ENCODE assay signal across 23 mouse cellular contexts in the genomic region with DNA sequence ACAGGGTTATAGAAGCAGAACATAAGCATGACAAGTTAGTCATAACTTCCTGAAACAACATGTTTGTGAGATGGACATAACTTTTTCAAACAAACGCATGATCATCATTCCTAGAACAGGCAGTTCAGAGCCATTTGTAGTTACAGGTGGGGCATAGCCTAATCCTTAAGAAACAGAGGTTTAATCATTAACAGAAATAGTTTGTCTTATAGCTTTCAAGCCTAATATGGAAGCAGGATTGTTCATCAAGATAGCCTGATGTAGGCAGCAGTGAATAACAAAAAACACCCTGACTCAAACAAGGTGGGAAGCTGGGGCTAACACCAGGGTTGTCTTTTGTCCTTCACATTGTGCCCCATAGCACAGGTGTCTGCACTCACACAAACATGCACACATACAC.
DNase-seq lines count a peak whose midpoint lies in the region; ATAC-seq and TF ChIP-seq lines count a peak whose summit lies in the region.
"Had no signal": no experiment of that assay in that cellular context is flagged by ENCODE, and none has a peak within 500 bp of the region (broad histone marks: within the 10 kb centered on the region; RNA-seq: fewer than 3 reads in every experiment).

No protein-coding gene starts in this region.

- no peaks in the 10 kb centered on the region for H3K4me1 ChIP-seq in intestine, embryonic 14.5 days (replicated peaks; ENCODE audit: control insufficient read depth, insufficient read depth, low read length)
- H3K4me1 ChIP-seq in intestine, postnatal 0 days (replicated peaks; ENCODE audit: control insufficient read depth, insufficient read depth, low read length) = no peaks in the 10 kb centered on the region
- H3K4me1 ChIP-seq in intestine, embryonic 15.5 days (replicated peaks) = no peaks in the 10 kb centered on the region
- no peaks in the 10 kb centered on the region for H3K4me1 ChIP-seq in intestine, embryonic 16.5 days (ENCODE audit: control insufficient read depth, insufficient read depth, low read length)

- no peaks in the 10 kb centered on the region for H3K9me3 ChIP-seq in intestine, embryonic 14.5 days (ENCODE audit: control insufficient read depth, low read length)
- H3K9me3 ChIP-seq in intestine, postnatal 0 days (ENCODE audit: control insufficient read depth) = no peaks in the 10 kb centered on the region
- no peaks in the 10 kb centered on the region for H3K9me3 ChIP-seq in intestine, embryonic 15.5 days
- H3K9me3 ChIP-seq in intestine, embryonic 16.5 days (ENCODE audit: control insufficient read depth, low read length) = no peaks in the 10 kb centered on the region
- H3K9me3 ChIP-seq: embryonic facial prominence, embryonic 12.5 days; embryonic facial prominence, embryonic 15.5 days; heart, embryonic 12.5 days; heart, embryonic 15.5 days; hindbrain, embryonic 10.5 days had no signal

- H3K4me2 ChIP-seq in intestine, embryonic 14.5 days (ENCODE audit: low read length) = no peak overlapping the region
- no peak overlapping the region for H3K4me2 ChIP-seq in intestine, postnatal 0 days (replicated peaks; ENCODE audit: low read depth)
- H3K4me2 ChIP-seq in intestine, embryonic 15.5 days (replicated peaks) = no peak overlapping the region
- no peak overlapping the region for H3K4me2 ChIP-seq in intestine, embryonic 16.5 days (ENCODE audit: low read depth, low read length)
- H3K4me2 ChIP-seq: embryonic facial prominence, embryonic 12.5 days; embryonic facial prominence, embryonic 15.5 days; heart, embryonic 12.5 days; heart, embryonic 15.5 days; hindbrain, embryonic 14.5 days had no signal

- 65% methylated on average over 1 of the region's 1 CpGs for WGBS in intestine, embryonic 14.5 days
- 67% methylated on average over 1 of the region's 1 CpGs for WGBS in intestine, postnatal 0 days
- WGBS in intestine, embryonic 15.5 days = 68% methylated on average over 1 of the region's 1 CpGs
- 75% methylated on average over 1 of the region's 1 CpGs for WGBS in intestine, embryonic 16.5 days

- no peak for TF ChIP-seq CTCF in intestine, postnatal 0 days (IDR thresholded peaks at IDR 0.05; ENCODE audit: low read depth)

- 0 out of 2 replicates have a peak, but pooled peaks cover 6% of the 10 kb centered on the region for H3K27me3 ChIP-seq in intestine, embryonic 14.5 days (replicated peaks; ENCODE audit: control insufficient read depth, insufficient read depth, low read length)
- H3K27me3 ChIP-seq in intestine, postnatal 0 days (replicated peaks; ENCODE audit: control insufficient read depth, insufficient read depth, low read length) = no peaks in the 10 kb centered on the region
- 0 out of 2 replicates have a peak, but pooled peaks cover 3% of the 10 kb centered on the region for H3K27me3 ChIP-seq in intestine, embryonic 15.5 days (replicated peaks)
- peaks cover 2% of the 10 kb centered on the region; the same call in 1 of the 2 replicates for H3K27me3 ChIP-seq in intestine, embryonic 16.5 days (replicated peaks; ENCODE audit: control insufficient read depth, insufficient read depth, low read length)
- H3K27me3 ChIP-seq: embryonic facial prominence, embryonic 15.5 days; heart, embryonic 12.5 days; heart, embryonic 15.5 days had no signal

- no peak overlapping the region for H3K27ac ChIP-seq in intestine, embryonic 14.5 days (ENCODE audit: low read depth)
- no peak overlapping the region for H3K27ac ChIP-seq in intestine, postnatal 0 days (ENCODE audit: low read depth, low read length)
- H3K27ac ChIP-seq in intestine, embryonic 15.5 days = no peak overlapping the region
- no peak overlapping the region for H3K27ac ChIP-seq in intestine, embryonic 16.5 days (ENCODE audit: low read length)
- H3K27ac ChIP-seq: embryonic facial prominence, embryonic 12.5 days; embryonic facial prominence, embryonic 15.5 days; gastrocnemius, adult 2 months; hindbrain, embryonic 10.5 days; hindbrain, embryonic 14.5 days; hindbrain, postnatal 0 days had no signal

- no peaks in the 10 kb centered on the region for H3K36me3 ChIP-seq in intestine, embryonic 14.5 days (ENCODE audit: control insufficient read depth, insufficient read depth, low read length)
- H3K36me3 ChIP-seq in intestine, postnatal 0 days (ENCODE audit: control insufficient read depth, insufficient read depth) = no peaks in the 10 kb centered on the region
- H3K36me3 ChIP-seq in intestine, embryonic 15.5 days = no peaks in the 10 kb centered on the region
- H3K36me3 ChIP-seq in intestine, embryonic 16.5 days (ENCODE audit: control insufficient read depth, insufficient read depth, low read length) = no peaks in the 10 kb centered on the region
- H3K36me3 ChIP-seq: embryonic facial prominence, embryonic 12.5 days; embryonic facial prominence, embryonic 15.5 days; heart, embryonic 12.5 days; heart, embryonic 15.5 days; hindbrain, embryonic 10.5 days had no signal

- H3K9ac ChIP-seq in intestine, embryonic 14.5 days (ENCODE audit: low read length) = no peak overlapping the region
- no peak overlapping the region for H3K9ac ChIP-seq in intestine, postnatal 0 days (ENCODE audit: low read depth, low read length)
- no peak overlapping the region for H3K9ac ChIP-seq in intestine, embryonic 15.5 days
- H3K9ac ChIP-seq in intestine, embryonic 16.5 days (ENCODE audit: low read depth, low read length) = no peak overlapping the region
- H3K9ac ChIP-seq: embryonic facial prominence, embryonic 12.5 days; embryonic facial prominence, embryonic 15.5 days; forebrain, postnatal 0 days; heart, embryonic 12.5 days; heart, embryonic 15.5 days; hindbrain, embryonic 14.5 days had no signal

- ATAC-seq in intestine, embryonic 14.5 days (replicated peaks; ENCODE audit: low FRiP score, low TSS enrichment, low read depth) = peak; percentile 30; the same call in 1 of the 2 replicates
- ATAC-seq in intestine, postnatal 0 days = no peak
- peak; percentile 82 for ATAC-seq in intestine, embryonic 15.5 days
- peak; percentile 62 for ATAC-seq in intestine, embryonic 16.5 days
- ATAC-seq: CD4-positive, CD25-positive, alpha-beta regulatory T cell, adult 4 months; forebrain, embryonic 14.5 days; forebrain, postnatal 0 days; hindbrain, postnatal 0 days had no signal

- no peak overlapping the region for H3K4me3 ChIP-seq in intestine, embryonic 14.5 days (ENCODE audit: low read depth, low read length)
- H3K4me3 ChIP-seq in intestine, postnatal 0 days (ENCODE audit: low read depth, low read length) = no peak overlapping the region
- no peak overlapping the region for H3K4me3 ChIP-seq in intestine, embryonic 15.5 days (replicated peaks)
- no peak overlapping the region for H3K4me3 ChIP-seq in intestine, embryonic 16.5 days (ENCODE audit: low read length)
- H3K4me3 ChIP-seq: embryonic facial prominence, embryonic 12.5 days; embryonic facial prominence, embryonic 15.5 days; gastrocnemius, adult 2 months; heart, embryonic 12.5 days; heart, embryonic 15.5 days; hindbrain, embryonic 10.5 days had no signal

- DNase-seq in intestine, embryonic 14.5 days (ENCODE audit: low spot score) = no peak
- DNase-seq in layer of hippocampus, adult 8-10 months (ENCODE audit: low spot score in 2 of 2) = no peak
- DNase-seq in right cerebral cortex, adult 2 months (ENCODE audit: low spot score in 2 of 2) = no peak
- DNase-seq: cerebellum, adult 11 months; cerebellum, adult 2 months; cerebellum, adult 9-11 months; cerebellum, postnatal 25 days; forebrain, postnatal 0 days; gastrocnemius, adult 2 months; gastrocnemius, postnatal 14 days; heart, adult 18-20 months had no signal
